Mouse (Mus musculus): ENCODE data around the gene Tm6sf2. TPM values are rescaled to one million over a fixed set of nuclear protein-coding genes. Genes with fewer than 3 reads are reported as not detected.

The Tm6sf2 gene
- polyA plus RNA-seq (2014; fragmentation: Nextera tagmentation; extraction: Ambion mirVana): 2.0 and 2.1 TPM in 2 replicates

DNA sequence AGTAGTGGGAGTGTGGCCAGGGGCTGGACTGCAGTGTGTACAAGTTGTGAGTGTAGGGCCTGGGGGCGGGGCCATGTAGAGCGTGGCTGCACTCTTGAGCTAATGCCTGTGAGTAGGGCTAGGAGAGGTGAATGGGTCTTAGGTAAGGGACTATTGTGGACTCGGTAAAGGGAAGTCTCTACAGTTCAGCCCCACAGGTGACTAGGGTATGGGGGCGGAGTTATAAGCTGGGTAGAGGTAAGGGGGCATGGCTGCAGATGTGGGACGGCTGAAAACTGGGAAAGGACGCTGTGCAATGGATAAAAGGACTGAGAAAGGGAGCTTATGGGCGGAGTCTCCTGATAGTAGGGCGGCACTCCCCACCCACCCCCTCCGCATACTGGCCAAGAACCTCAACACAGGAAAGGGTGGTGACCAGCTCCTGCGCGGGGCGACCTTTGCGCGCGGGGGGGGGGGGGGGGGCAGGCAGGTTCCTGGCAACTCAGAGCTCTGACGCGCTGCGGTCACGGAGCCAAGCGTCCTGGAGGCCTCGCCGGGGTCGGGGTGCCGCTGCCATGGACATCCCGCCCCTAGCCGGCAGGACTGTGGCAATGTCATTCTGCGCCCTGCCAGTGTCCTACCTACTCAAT, at the start of gene Tm6sf2:
Gene Tm6sf2 (plus strand): TSS at position 484 of the 629 bp plus-strand sequence.
- no peaks in the 10 kb centered on the region for H3K9me3 ChIP-seq (ENCODE audit: control insufficient read depth, low read length)
- no peak within 1 kb of the TSS for H3K27ac ChIP-seq (replicated peaks; ENCODE audit: low read depth, low read length)
- peaks cover 48% of the 10 kb centered on the region for H3K36me3 ChIP-seq (ENCODE audit: control insufficient read depth, insufficient read depth, low read length)
- DNase-seq (no peak), ATAC-seq (ENCODE audit: low FRiP score, low TSS enrichment) (peak; percentile 57; the same call in 1 of the 2 replicates)
- H3K4me2 ChIP-seq (ENCODE audit: low read length): no peak within 1 kb of the TSS
- H3K27me3 ChIP-seq (ENCODE audit: control insufficient read depth, insufficient read depth, low read length): no peaks in the 10 kb centered on the region
- no peak within 1 kb of the TSS for H3K9ac ChIP-seq (replicated peaks; ENCODE audit: low read length)
- no peak within 1 kb of the TSS for H3K4me3 ChIP-seq (replicated peaks; ENCODE audit: low read depth, low read length)
- 14% methylated on average over 23 of the region's 27 CpGs for WGBS
- H3K4me1 ChIP-seq (ENCODE audit: control insufficient read depth, insufficient read depth, low read length): no peaks in the 10 kb centered on the region

DNA sequence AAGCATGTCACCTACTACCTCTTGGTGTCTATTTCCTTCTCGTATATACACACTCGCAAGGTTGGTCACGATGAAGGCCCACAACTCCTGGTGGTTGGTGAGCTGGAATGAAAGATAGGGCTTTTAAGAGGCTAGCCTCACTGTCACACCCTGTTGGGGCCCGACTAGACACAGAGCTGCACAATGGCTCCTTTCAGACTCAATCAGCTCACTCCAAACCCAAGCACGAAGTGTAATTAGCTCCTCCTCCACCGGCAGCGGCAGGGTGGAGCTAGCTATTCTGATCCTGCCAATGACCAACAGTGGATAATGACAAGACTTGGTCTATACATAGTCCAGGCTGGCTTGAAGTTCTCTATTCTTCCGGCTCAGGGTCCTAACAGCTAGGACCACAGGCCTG, 49.1 kb upstream of the Tm6sf2 start:
- 80% methylated on average over 8 of the region's 8 CpGs for WGBS
- Histone ChIP-seq H3K9ac (replicated peaks; ENCODE audit: low read length) (no peak overlapping the region), H3K4me2 (ENCODE audit: low read length) (no peak overlapping the region), H3K9me3 (ENCODE audit: control insufficient read depth, low read length) (no peaks in the 10 kb centered on the region), H3K4me3 (replicated peaks; ENCODE audit: low read depth, low read length) (no peak overlapping the region), H3K27ac (replicated peaks; ENCODE audit: low read depth, low read length) (no peak overlapping the region), H3K4me1 (ENCODE audit: control insufficient read depth, insufficient read depth, low read length) (no peaks in the 10 kb centered on the region), H3K36me3 (ENCODE audit: control insufficient read depth, insufficient read depth, low read length) (peaks cover 99% of the 10 kb centered on the region), H3K27me3 (ENCODE audit: control insufficient read depth, insufficient read depth, low read length) (no peaks in the 10 kb centered on the region)
- DNase-seq: no peak
- no peak for ATAC-seq (ENCODE audit: low FRiP score, low TSS enrichment)

DNA sequence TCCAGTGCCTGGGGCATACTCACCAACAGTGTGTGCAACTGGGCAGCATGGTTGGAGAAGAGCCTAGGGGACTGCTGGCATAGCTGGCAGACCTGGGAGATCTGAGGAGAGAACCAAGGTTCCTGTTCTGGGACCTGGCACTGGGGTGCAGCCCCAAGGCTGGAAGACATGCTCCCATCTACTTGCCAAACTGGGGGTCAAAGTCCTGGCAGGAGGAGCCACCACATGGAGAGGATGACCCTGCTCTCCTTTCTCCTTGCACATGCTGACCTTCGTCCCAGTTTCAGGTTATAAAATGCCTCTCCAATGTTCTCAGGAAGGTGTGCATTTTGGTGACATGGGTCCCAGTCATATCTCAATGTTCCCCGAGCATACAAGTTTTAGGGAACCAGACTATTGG, 46.6 kb upstream of the Tm6sf2 start:
- DNase-seq: no peak
- H3K4me1 ChIP-seq (ENCODE audit: control insufficient read depth, insufficient read depth, low read length): no peaks in the 10 kb centered on the region
- 95% methylated on average over 2 of the region's 2 CpGs for WGBS
- no peak overlapping the region for H3K9ac ChIP-seq (replicated peaks; ENCODE audit: low read length)
- no peak overlapping the region for H3K4me2 ChIP-seq (ENCODE audit: low read length)
- peaks cover 100% of the 10 kb centered on the region for H3K36me3 ChIP-seq (ENCODE audit: control insufficient read depth, insufficient read depth, low read length)
- no peak for ATAC-seq (ENCODE audit: low FRiP score, low TSS enrichment)
- no peaks in the 10 kb centered on the region for H3K27me3 ChIP-seq (ENCODE audit: control insufficient read depth, insufficient read depth, low read length)
- H3K9me3 ChIP-seq (ENCODE audit: control insufficient read depth, low read length): no peaks in the 10 kb centered on the region
- H3K27ac ChIP-seq (replicated peaks; ENCODE audit: low read depth, low read length): no peak overlapping the region
- H3K4me3 ChIP-seq (replicated peaks; ENCODE audit: low read depth, low read length): no peak overlapping the region

DNA sequence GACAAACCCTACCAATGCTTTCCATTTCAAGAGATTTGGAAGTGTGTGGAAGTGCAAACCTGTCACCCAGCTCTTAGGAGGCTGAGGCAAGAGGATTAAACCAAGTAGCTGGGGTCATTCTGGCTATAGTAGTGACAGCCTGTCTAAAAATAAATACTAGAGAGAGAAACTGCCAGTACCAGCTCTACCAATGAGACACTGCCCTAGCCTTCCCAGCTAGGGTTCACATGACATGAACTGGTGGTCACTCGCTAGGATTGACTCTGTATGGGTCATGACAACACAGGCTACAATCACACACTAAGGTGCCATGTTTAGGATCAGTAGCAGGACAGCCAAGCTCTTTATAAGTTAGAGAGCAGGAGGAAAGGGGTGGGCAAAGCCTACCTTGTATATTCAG, 42.5 kb upstream of the Tm6sf2 start:
- H3K9ac ChIP-seq (replicated peaks; ENCODE audit: low read length): no peak overlapping the region
- ATAC-seq (ENCODE audit: low FRiP score, low TSS enrichment): no peak
- H3K36me3 ChIP-seq (ENCODE audit: control insufficient read depth, insufficient read depth, low read length): peaks cover 77% of the 10 kb centered on the region

DNA sequence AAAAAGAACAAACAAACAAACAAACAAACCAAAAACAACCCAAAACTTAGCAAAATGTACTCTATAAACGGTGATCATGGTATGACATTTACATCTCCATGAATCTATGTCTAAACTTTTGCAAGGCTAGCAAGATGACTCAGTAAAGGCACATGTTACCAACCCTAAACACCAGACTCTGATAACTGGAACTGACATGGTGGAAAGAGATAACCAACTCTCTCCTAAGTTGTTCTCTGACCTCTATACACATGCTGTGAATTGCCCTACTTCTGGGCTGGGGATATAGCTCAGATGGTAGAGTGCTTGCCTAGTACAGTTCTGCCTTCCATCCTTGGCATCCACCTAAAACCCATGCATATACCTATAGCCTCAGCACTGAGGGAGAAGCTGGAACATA, 34.7 kb upstream of the Tm6sf2 start:
- DNase-seq: no peak
- no peak overlapping the region for H3K4me2 ChIP-seq (ENCODE audit: low read length)
- no peaks in the 10 kb centered on the region for H3K9me3 ChIP-seq (ENCODE audit: control insufficient read depth, low read length)
- WGBS: 95% methylated on average over 1 of the region's 1 CpGs
- peaks cover 17% of the 10 kb centered on the region for H3K4me1 ChIP-seq (ENCODE audit: control insufficient read depth, insufficient read depth, low read length)
- H3K27me3 ChIP-seq (ENCODE audit: control insufficient read depth, insufficient read depth, low read length): no peaks in the 10 kb centered on the region
- no peak overlapping the region for H3K4me3 ChIP-seq (replicated peaks; ENCODE audit: low read depth, low read length)
- no peak for ATAC-seq (ENCODE audit: low FRiP score, low TSS enrichment)
- no peak overlapping the region for H3K9ac ChIP-seq (replicated peaks; ENCODE audit: low read length)
- peaks cover 28% of the 10 kb centered on the region for H3K36me3 ChIP-seq (ENCODE audit: control insufficient read depth, insufficient read depth, low read length)
- no peak overlapping the region for H3K27ac ChIP-seq (replicated peaks; ENCODE audit: low read depth, low read length)

More for the DNA sequence above, 42.5 kb upstream of the Tm6sf2 start:
- DNase-seq: no peak
- H3K9me3 ChIP-seq (ENCODE audit: control insufficient read depth, low read length): no peaks in the 10 kb centered on the region
- H3K4me1 ChIP-seq (ENCODE audit: control insufficient read depth, insufficient read depth, low read length): no peaks in the 10 kb centered on the region
- 97% methylated on average over 1 of the region's 1 CpGs for WGBS
- no peak overlapping the region for H3K4me2 ChIP-seq (ENCODE audit: low read length)
- no peak overlapping the region for H3K4me3 ChIP-seq (replicated peaks; ENCODE audit: low read depth, low read length)
- H3K27ac ChIP-seq (replicated peaks; ENCODE audit: low read depth, low read length): no peak overlapping the region
- no peaks in the 10 kb centered on the region for H3K27me3 ChIP-seq (ENCODE audit: control insufficient read depth, insufficient read depth, low read length)

DNA sequence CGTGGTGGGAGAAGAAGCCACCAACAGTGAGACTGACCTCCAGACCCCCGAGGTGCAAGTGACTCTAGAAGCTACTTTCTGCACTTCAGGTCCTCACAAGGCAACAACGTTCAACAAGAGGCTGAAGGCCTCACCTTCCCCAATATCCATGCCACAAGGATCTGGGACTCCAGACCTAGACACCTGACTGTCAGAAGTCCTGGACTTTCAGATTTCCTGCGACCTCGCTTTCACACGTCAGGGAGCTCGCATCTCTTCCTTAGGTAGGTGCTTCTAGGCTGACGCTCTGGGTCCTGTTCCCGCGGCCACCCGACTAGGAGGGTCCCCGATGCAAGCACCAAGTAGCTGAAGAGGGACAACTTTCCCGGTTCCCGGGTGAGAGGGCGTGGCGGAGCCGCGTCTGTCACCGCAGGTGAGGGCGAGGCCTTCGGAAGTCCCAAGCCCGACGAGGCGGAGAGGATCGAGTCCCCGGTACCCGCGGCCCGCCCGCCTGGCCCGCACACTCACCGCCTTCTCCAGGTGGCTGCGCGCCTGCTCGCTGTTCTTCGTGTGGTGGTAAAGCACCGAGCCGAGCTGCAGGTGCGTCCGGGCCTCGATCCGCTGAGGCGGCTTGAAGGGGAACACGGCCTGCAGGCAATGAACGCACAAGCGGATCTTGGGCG, 30.7 kb upstream of the Tm6sf2 start:
- H3K36me3 ChIP-seq (ENCODE audit: control insufficient read depth, insufficient read depth, low read length): peaks cover 13% of the 10 kb centered on the region
- H3K27ac ChIP-seq (replicated peaks; ENCODE audit: low read depth, low read length): peak overlapping the region; percentile 85
- peak; percentile 49 for ATAC-seq (ENCODE audit: low FRiP score, low TSS enrichment)
- no peaks in the 10 kb centered on the region for H3K27me3 ChIP-seq (ENCODE audit: control insufficient read depth, insufficient read depth, low read length)
- peak overlapping the region; percentile 90 for H3K9ac ChIP-seq (replicated peaks; ENCODE audit: low read length)
- WGBS: 2% methylated on average over 42 of the region's 47 CpGs
- H3K9me3 ChIP-seq (ENCODE audit: control insufficient read depth, low read length): no peaks in the 10 kb centered on the region
- peaks cover 27% of the 10 kb centered on the region for H3K4me1 ChIP-seq (ENCODE audit: control insufficient read depth, insufficient read depth, low read length)
- peak overlapping the region; percentile 92 for H3K4me2 ChIP-seq (ENCODE audit: low read length)
- DNase-seq: no peak
- H3K4me3 ChIP-seq (replicated peaks; ENCODE audit: low read depth, low read length): peak overlapping the region; percentile 97

DNA sequence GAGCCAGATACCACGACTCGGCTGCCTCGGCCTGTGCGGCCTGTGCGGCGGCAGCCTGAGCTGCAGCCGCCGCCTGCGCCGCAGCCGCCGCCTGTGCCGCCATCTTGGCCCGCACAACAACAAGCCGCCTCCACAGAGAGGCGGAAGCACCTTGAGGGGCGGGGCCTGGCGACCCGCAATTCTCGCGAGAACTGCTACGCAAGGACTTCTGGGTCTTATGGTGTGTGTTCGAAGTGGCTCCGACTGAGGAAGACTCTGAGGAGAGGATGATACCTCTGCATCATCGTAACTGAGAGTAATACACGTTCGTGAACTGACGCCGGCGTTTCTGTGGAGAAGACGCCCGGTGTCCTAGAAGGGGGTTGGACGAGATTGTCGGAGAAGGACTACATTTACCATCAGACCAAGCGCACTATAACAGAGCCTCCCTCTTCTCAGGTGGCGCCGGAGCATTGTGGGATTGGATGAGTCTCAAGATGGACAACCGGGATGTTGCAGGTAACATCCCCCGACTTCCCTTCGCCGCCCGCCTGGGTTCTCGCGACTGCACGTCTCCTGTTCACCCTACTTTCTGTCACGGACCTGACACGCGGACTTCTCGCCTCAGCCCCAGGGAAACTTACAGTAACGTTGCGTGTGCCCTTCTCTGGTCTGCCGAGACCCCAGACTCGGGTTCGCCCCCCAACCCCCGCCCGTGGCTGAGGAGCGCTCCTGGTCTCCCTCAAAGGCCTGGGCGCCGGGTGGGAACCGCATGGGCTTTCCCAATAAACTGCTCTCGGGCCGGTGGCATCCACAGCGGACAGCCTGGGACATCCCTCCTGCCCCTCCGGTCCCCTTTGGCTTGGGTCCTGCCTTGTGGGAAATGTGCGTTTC, 29.9 kb upstream of the Tm6sf2 start, which contains the start of the genes Mau2 and Sugp1:
Gene Mau2 (minus strand): TSS at position 152 of the 873 bp plus-strand sequence.
Gene Sugp1 (plus strand): TSS at position 231 of the 873 bp plus-strand sequence.
- peak within 1 kb of the TSS; percentile 85 for H3K27ac ChIP-seq (replicated peaks; ENCODE audit: low read depth, low read length)
- H3K27me3 ChIP-seq (ENCODE audit: control insufficient read depth, insufficient read depth, low read length): no peaks in the 10 kb centered on the region
- peak within 1 kb of the TSS; percentile 90 for H3K9ac ChIP-seq (replicated peaks; ENCODE audit: low read length)
- H3K9me3 ChIP-seq (ENCODE audit: control insufficient read depth, low read length): no peaks in the 10 kb centered on the region
- 1% methylated on average over 65 of the region's 65 CpGs for WGBS
- H3K4me3 ChIP-seq (replicated peaks; ENCODE audit: low read depth, low read length): peak within 1 kb of the TSS; percentile 97
- peak; percentile 98 for DNase-seq
- H3K4me2 ChIP-seq (ENCODE audit: low read length): peak within 1 kb of the TSS; percentile 92
- H3K4me1 ChIP-seq (ENCODE audit: control insufficient read depth, insufficient read depth, low read length): peaks cover 27% of the 10 kb centered on the region
- peak; percentile 97 for ATAC-seq (ENCODE audit: low FRiP score, low TSS enrichment)
- peaks cover 7% of the 10 kb centered on the region for H3K36me3 ChIP-seq (ENCODE audit: control insufficient read depth, insufficient read depth, low read length)

DNA sequence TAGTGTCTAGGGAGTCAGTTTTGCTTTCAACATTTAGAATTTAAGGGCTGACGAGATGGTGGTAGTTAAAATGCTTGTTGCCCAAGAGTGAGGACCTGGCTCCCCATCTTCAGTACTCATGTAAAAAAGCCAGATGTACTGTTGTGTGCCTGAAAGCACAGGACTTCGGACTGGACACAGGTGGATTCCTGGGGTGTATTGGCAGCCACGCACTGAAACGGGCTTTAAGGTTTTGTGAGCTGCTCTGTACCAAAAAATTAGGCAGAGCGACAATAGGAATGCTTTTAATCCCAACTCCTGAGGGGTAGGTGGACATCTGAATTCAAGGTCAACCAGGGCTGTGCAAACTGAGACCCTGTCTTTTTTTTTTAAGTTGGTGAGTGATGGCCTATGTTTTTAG, 28.7 kb upstream of the Tm6sf2 start:
- peak overlapping the region; percentile 90 for H3K9ac ChIP-seq (replicated peaks; ENCODE audit: low read length)
- no peak overlapping the region for H3K27ac ChIP-seq (replicated peaks; ENCODE audit: low read depth, low read length)
- WGBS: 89% methylated on average over 5 of the region's 5 CpGs

More for the DNA sequence above, 28.7 kb upstream of the Tm6sf2 start:
- H3K4me1 ChIP-seq (ENCODE audit: control insufficient read depth, insufficient read depth, low read length): peaks cover 27% of the 10 kb centered on the region
- no peak for ATAC-seq (ENCODE audit: low FRiP score, low TSS enrichment)
- no peak for DNase-seq
- no peaks in the 10 kb centered on the region for H3K9me3 ChIP-seq (ENCODE audit: control insufficient read depth, low read length)
- peaks cover 11% of the 10 kb centered on the region for H3K36me3 ChIP-seq (ENCODE audit: control insufficient read depth, insufficient read depth, low read length)
- H3K4me2 ChIP-seq (ENCODE audit: low read length): peak overlapping the region; percentile 92
- no peaks in the 10 kb centered on the region for H3K27me3 ChIP-seq (ENCODE audit: control insufficient read depth, insufficient read depth, low read length)
- H3K4me3 ChIP-seq (replicated peaks; ENCODE audit: low read depth, low read length): peak overlapping the region; percentile 97

Data from midbrain, embryonic 14.5 days (tissue).